Mouse (Mus musculus) neural tube, embryonic 10.5 days (tissue): ENCODE data around the gene Mindy4.
"Not testable (repeated sequence)": the region's sequence is repeated elsewhere in the genome, so short reads cannot be mapped to it uniquely, and the experiment has no call there.

Source experiments
- DNase-seq: peaks from one replicate; pipeline ENCODE4 v3.0.0-alpha.2; 2017; ENCODE audit warnings: low spot score; ENCODE audit errors: extremely low spot score

Mindy4 gene

DNA sequence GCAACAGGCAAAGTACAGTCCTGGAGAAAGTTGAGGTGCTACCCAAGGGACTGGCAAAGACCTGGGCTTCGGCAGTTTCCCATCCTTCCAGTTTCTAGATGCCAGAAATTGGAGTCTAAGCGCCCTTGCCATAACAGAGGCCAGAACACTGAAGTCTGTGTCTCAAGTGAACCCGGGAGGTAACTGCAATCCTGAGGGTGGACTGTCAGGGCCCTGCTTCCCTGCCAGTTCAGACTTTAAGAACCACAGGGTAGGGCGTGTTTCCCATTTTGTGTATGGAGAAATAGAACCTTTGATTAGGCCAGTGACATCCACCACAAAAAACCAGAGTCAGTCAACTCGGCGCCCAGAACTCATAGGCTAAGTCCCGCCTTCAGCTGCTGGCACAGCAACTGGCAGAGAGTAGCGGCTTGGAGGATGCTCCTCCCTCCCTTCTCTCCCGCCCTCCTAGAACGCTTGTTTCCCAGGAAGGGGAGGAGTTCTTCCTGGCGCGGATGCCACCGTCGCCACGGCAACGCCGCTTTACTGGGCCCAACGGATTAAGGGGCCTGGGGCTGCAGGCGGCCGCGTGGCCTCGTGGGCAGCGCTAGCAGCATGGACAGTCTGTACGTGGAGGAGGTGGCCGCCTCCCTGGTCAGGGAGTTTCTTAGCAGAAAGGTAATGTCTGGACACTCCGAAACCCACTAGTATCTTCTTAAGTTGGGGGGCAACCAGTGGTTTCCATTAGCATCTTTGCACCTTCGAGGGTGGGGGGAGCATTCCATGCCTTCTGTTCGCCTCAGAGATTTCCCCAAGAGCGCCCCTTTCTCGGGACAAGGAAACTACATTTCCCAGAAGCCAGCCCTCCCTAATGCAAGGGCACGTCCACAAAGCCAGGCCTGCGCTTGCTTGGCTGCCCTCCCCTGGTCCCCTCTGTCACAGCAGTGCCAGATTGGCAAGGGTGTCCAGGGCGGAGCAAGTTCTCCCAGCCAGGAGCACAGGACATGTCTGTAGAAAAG lies at the start of gene Mindy4:
Mindy4 (plus strand) TSS at position 471 of the 998 bp plus-strand sequence.
- DNase-seq, result peak; percentile 91

DNA sequence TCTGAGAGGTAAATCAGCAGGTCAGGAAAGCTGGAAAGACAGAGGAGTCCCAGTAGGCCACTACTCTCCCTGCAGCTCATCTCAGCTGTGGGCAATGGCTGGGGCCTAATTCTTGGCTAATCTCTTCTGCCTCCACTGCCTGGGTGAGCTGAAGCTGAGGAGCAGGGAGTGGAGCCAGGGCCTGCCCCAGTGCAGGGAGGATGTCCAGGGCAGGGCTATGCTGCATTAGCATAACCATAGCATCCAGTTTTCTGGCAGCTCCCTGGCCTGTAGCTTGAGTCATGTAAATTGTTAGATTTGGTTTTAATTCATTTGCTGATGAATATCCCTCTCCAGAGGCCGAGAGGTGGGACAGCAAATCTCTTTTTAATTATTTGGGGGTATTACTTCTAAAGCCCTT lies 43.9 kb upstream of the Mindy4 start:
- no peak for DNase-seq

DNA sequence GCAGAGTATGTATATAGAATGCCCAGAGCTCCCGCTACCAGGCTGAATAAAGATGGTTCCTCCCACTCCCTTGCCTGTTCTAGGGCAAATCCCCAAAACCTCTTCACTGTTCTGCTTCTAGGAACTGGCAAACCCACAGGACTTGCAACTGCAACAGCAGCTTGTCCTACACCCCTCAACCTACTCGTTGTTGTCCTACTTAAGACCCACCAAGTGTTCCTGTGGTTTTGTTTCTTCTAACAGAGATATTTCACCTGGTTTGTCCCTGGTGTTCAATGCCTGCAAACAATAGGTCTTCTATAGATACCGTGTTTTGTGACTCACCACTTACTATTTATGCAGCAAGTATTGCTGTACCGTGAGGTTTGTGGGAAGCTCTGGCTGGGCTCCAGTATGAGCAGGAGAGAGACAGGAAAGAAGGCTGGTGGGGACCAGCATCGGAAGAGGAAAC lies 41.8 kb upstream of the Mindy4 start:
- DNase-seq, result no peak

DNA sequence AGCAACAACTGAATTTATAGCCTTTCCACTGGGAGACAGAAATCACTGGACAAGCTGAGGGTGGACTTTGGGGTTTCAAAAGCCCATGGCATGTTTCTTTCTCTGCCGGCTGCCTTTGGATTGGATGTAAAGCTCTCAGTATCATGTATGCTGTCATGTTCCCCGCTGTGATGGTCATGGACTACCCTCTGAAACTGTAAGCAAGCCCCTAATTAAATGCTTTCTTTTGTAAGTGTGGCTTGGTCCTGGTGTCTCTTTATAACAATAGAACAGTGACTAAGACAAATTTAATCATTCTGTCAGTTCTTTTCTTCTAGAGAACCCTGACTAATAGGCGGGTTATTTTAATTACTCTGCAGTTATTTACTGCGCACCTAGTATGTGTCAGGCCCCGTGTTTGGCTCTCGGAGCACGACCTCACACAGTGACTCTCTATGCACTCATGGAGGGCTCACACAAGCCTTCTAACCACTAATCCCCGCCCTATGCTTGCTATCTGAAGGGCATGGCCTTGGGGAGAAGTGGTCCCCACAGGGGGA lies 40.1 kb upstream of the Mindy4 start:
- no peak for DNase-seq

DNA sequence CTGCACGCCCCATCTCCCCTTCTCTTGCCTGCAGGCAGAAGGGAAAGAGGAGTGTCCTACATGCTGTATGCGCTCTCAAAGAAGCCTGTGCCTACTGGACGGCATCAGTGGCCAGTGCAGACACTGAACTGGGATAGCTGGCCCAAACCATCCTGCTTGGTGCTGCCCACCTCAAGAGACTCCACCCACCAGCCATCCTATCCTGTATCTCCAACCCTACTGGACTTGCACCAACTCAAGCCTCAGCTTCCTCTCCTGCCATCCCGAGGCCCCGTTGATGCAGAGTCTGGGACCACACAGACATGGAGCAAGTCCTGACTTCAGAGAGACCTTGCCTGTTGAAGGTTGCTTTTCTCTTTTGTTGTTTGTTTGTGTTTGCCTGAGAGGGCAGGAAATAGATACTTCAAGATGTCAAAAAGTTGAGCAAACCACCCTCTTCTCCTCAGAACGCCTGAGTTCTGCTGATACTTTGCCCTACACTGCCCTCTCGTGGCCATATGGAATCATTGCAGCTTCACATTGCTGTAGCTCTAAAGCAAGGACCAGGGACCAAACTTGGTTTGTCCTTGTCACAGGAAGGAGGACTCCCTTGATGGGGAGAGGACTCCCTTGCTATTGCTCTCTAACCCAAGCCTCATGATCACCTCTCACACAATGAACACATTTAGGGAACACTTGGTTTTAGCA lies 36.3 kb upstream of the Mindy4 start:
- peak; percentile 74 for DNase-seq

DNA sequence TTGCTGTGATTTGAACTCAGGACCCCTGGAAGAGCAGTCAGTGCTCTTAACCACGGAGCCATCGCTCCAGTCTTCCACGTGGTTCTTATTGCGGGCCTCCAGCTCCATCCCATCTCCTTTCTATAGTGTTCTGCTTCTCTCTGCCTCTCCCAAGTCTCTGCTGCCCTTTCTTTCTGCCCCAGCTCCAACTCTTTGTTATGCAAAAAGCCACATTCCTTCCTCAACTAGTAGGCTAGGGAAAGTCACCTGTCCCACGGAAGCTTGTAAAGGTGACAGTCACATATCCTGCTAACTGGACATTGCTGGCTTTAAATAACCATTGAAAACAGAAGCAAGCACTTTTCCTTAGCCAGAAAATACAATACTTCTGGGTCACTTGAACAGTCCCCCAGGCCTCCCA lies 33.4 kb upstream of the Mindy4 start:
- DNase-seq, result no peak

DNA sequence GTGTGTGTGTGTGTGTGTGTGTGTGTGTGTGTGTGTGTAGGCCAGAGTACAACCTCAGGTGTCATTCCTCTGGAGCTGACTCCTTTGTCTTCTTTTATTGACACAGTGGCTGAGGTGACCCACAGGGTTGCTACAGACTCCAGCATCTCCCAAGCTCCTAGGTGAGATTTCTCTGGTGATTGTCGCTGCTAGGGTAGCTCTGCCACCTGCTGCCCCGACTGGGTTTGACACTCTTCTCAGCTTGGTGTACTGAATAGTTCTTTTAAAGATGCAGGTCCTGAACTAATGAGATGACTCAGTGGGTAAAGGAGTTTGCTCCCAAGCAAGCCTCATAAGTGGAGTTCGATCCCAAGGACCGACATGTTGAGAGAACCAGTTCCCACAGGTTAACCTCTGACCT lies 31.5 kb upstream of the Mindy4 start:
- DNase-seq, result no peak

DNA sequence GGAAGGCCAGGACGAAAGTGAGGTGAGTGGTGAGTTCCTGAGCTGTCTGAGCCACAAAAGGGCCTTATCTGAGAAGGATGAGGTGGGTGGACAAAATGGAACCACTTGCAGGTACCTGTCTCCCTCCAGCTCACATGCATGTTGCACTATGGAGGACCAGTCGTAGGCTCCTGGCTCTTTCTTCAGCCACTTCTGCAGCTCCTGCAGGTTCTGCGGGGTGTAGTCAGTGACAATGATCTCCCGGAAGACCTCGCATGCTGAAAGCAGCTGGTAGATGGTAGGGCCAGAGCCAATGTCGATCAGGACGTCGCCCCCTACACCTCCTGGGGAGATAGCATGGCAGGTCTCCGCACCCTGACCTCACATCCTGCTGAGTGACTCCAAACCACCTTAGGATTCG lies 30.0 kb upstream of the Mindy4 start:
- DNase-seq, result no peak

DNA sequence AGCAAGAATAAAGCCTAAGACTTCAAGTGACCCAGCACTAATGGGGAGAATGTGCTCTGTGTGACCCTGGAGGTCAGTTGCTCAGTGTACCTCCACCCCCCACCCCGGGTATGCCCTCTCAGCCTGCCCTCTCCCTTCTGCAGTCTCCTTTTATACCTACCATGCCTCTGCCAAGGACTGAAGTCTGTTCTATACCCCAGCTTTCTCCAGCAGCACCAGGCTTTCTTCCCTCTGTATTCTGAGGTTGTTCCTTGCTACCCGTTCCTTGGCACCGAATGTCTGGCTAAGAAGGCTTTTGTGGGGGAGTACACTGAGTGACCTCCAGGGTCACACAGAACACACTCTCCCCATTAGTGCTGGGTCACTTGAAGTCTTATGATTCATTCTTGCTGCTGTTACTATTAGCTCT lies 29.2 kb upstream of the Mindy4 start:
- peak; percentile 32 for DNase-seq

DNA sequence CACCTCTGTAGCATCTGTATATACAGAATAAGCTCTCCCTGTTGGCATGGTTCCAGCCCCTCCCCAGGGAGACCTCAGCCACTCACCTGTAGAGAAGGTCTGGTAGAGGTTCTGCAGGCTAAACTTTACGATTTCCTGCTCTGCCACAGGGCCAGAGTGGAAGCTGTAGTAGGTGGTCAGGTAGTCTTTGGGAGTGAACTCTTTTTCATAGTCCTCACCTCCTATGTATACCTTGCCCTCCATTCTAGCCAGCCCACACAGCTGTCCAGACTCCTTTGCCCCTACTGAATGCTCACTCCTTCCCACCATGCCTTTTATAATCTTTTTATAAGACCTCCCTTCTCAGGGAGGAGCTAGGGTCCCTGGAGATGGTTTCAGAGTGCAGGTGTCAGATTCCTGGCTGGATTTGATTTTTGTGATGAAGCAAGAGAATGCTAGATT lies 28.4 kb upstream of the Mindy4 start, which contains the start of gene Inmt:
Inmt (minus strand) TSS at position 303 of the 441 bp plus-strand sequence.
- no peak for DNase-seq

DNA sequence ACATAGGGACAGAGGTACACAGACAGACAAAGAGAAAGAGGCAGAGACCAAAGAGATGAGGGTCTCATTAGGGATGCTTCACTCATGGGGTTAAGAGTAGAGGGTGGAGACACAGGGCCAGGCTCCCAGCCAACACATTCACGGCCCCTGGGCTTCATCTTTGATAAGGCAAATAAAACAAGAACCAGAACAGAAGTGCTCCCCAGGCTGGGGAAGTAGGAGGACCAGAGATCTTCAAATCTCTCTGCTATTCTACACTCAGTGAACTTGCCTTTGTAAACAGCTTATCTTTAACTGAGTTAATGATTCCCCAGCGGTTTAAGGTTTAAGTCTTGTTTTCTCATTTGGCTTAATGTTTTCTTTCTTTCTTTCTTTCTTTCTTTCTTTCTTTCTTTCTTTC lies 27.7 kb upstream of the Mindy4 start:
- DNase-seq, result no peak

DNA sequence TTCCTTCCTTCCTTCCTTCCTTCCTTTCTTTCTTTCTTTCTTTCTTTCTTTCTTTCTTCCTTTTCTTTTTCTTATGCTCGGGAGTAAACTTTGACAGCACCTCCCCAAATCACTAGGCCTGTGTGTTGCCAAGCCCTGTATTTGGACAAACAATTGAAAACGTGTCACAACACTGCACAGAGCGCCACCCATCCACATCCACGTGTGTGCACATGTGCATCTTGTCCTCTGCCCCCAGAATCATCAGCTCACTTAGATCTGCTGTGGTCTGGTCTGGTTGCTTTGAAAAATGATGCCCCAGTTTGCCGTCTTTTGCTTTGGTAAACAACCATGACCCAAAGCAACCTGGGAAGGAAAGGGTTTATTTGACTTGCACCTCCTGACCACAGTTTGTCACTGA lies 27.3 kb upstream of the Mindy4 start:
- DNase-seq, result no peak

DNA sequence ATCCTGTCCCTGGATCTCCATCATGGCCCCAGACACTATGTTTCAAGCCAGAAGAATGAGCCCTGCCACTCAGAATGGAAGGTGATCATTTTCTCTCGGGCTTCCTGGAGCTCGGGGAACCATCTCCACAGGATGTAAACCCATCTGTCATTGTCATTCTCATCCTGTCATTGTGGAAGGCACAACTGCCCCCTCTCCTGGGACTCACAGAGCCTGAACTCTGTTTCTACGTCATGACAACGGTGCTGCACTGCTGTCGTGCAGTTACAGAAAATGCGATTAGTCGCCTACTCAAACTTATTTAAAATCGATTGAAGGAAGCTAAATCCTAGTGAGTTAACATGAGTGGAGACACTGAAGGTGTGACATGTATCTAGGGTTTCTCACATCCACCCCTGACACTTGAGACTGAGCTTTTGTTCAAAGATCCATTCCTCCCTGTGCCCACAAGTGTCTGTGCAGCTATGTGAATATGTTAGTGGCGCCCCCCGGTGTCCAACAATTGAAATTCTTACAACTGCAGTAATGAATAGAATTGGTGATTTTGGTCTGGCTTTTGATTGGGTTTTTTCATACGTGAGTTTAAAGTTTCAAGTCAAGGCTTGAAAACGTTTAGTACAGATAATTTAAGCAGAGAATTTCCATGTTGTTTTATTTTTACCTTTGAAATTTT lies 26.0 kb upstream of the Mindy4 start:
- DNase-seq, result no peak

DNA sequence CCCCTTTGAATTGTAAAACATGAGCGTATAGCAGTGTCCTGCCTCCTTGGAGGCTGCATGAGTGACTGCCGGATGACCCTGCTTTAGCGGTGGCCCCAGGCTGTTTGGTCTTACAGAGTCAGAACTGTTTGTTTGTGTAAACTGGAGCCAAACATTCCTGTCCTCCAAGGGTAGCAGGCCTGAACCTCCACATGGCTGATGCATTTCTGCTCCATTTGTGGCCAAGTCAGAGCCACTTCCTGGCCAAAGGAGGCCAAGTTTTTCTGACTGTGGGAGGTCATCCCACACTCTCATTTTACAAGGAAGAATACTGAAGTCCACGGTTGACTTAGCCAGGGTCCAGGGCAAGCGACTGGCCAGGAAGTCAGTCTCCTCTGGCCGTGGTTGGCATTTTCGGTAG lies 23.6 kb upstream of the Mindy4 start:
- no peak for DNase-seq

DNA sequence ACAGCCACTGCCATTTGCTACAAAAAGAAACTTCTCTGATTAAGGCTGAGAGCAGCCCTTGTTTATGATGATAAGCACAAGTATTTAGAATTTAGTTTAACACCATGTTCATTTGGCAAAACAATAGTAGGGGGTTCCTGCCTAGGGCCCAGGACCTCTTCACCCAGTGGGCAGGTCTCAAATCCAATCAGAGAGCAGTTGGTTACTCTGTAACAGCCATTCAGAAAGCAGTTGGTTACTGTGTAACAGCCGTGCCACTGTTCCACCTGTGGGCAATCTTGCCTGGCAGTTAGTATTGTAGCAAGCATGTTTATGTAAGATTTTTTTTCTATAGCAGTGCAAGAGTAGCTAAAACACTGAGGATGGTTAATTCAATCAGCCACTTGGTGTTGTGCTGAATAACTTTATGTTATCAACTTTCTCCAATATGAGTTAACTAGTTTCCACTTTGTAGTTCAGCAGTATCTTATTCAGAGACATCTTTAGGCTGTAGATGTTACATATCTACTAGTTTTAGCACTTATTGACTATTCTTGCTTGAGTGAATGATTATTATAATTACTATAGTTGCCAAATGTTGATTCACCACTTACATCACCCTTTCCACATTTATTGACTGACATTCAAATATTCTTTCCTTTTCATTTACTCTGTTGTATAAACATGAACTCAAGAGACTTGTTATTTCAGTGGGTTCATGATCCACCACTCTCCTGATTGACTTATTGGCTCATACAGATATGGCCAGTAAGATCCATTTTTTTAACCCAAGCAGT lies 20.3 kb upstream of the Mindy4 start:
- no peak for DNase-seq

DNA sequence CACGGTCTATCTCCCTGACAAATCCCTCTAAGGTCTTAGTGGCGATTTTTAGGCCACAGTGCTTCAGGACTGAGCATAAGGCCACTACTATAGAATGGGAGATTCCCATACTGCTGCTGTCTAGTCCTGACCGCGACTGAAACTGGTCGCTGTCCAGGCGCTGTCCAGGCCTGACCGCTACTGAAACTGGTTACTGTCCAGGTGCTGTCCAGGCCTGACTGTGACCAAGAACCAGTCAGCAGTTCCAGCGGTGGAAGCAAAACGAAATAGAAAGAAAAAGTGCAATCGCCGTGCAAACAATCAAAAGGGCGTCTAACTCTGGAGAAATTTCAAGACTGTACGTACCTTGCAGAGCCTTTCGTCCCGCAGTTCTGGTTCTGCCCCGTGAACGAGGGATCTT lies 15.4 kb upstream of the Mindy4 start:
- DNase-seq, result not testable (repeated sequence)

DNA sequence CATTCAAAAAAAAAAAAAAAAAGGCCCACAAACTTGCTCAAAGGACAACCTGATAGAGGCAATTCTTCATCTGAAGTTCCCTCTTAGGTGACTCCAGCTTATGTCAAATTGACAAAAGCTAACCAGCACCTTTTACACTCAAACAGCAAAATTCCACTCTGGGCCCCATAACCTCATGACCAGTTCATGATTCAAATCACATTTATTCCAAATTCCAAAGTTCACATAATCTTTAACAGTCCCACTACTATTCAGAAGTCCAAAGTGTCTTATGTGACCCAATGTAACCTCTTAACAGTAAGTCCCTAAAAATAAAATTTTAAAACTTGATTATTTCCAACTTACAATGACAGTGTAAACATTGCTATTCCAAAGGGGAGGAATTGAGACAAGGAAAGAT lies 13.8 kb upstream of the Mindy4 start:
- no peak for DNase-seq

DNA sequence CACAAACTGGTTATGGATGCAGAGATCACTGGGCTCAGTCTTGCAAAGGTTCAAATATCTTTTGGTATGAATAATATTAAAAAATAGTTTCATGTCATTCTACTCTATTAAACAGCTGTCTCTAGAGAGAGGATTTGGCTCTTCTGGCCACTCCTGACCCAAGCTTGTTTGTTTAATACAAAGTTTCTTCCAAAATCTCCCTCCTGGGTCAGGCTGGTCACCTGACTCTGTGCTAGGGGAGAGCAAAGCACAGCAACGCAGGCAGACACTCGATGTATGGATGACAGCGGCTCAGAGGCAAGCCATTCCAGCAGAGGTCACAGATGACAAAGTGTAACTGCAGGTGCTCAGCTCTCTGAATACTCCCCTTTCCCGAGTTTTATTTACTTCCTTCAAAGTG lies 11.6 kb upstream of the Mindy4 start:
- DNase-seq, result no peak

DNA sequence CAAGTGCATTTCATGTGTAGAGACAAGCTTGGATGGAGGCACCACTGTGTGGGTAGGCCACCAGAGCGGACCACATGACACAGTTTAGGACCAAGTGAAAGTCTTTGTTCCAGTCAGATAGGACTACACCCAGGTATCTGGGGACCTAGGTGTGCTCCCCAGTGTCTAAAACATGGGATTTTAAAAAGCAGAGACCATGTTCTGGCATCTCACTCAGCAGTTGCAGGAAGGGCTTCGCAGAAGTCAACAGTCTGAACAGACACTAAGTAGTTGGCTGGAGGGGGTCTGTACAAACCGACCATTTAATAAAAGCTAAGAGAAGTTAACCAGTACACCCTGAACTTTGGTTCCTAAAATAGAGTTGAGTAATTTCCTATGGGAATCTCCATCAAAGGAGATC lies 10.0 kb upstream of the Mindy4 start:
- DNase-seq, result no peak

DNA sequence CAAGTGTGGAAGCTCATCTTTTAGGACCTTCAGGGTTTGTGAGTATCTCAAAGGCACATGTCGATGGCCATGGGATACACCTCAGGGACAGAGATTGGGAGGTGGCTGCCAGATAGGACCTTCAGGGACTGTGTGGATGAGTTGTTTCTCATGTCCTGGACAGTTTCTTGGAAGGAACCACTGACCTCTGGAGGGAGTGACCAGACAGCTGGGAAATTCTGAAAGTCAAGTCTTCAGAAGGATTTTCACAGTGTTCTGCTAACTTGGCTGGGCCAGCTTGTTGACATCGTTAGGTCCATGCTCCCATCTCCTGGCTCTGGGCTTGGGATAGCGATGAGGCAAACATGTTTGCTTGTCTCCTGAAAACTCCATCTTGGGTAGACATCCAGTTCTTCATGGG lies 4.1 kb upstream of the Mindy4 start:
- DNase-seq, result no peak

DNA sequence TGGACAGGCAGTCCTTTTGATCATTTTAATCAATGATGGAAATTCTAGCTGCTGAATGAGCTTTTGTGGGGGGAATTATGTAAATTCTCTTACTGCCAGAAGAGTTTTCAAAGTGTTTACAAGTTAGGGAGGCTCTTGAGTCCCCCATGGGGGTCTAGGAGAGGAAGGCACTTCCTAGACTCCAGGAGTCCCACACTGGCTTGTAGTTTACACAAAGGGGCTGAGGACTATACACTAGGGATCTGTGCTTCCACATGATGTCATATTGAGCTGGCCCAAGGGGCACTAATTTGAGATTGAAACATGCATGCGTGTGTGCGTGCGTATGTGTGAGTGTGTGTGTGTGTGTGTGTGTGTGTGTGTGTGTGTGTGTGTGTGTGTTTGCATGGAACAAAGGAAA lies 748 bp downstream of the Mindy4 start:
- no peak for DNase-seq
